Mouse (Mus musculus) bone marrow macrophage, adult 2 months (primary cell): Measurements from ENCODE around the gene Riok1. TPM values are rescaled to one million over a fixed set of nuclear protein-coding genes. Genes with fewer than 3 reads are reported as not detected.
A peak's percentile ranks its signal among the peaks of the same experiment; 100 is the strongest.

Source experiments
- H3K27ac ChIP-seq: 2 replicates; pipeline ENCODE4 v1.5.1; 2012; ENCODE audit warnings: low read depth, low read length; ENCODE audit not compliant: insufficient read depth
- H3K4me1 ChIP-seq: 2 replicates; pipeline ENCODE4 v1.6.1; 2012; ENCODE audit warnings: low read length; ENCODE audit not compliant: control insufficient read depth, insufficient read depth
- H3K4me3 ChIP-seq: 2 replicates; pipeline ENCODE4 v1.5.1; 2012; ENCODE audit warnings: mild to moderate bottlenecking, low read length, moderate library complexity; ENCODE audit not compliant: insufficient read depth
- CTCF ChIP-seq: IDR thresholded peaks from 2 replicates; pipeline ENCODE4 v1.5.1; 2012; ENCODE audit warnings: low read depth, mild to moderate bottlenecking, low read length, moderate library complexity
- POLR2A ChIP-seq: IDR thresholded peaks from 2 replicates; pipeline ENCODE4 v1.6.1; 2012; ENCODE audit warnings: mild to moderate bottlenecking, low read depth, low read length, borderline replicate concordance
- polyA plus RNA-seq: library from polyadenylated mRNA; stranded (reverse); fragments of >200 nt; gene quantifications from 2 replicates; pipeline ENCODE4 v1.2.4, GENCODE M21; 2012; ENCODE audit not compliant: missing spikeins, insufficient read depth, insufficient read length

Riok1 gene
- polyA plus RNA-seq, 1 experiment = 27.1 TPM

DNA sequence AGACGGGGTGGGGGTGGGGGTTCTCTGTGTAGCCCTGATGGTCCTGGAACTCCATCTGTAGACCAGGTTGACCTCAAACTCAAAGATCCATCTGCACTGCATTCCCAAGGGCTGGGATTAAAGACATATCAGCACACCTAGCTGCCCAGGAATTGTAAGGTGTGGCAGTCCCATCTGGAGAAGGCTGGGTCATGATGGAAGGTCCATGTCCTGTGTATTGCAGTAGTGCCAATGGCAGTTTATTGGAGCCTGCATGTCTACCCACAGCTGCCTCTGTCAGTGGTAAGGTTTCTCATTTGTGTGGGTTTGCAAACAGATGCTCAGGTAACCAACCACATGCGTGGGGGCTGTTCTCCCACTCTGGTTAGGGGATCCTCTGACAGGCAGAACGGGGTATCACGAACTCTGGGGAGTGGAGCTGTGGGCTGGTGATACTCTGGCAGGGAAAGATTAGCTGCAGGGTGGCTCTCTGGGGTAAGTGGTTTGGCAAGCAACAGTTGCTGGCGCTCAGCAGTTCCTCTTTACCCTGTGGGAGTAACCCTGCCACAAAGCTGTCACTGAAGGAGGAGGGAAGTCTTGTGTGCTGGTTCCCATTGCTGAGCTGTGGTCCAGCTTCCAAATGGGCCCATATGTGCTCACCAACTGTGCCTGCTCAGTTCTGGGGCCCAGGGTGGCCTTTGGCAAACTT lies 26.9 kb upstream of the Riok1 start:
- TF ChIP-seq CTCF (no peak), POLR2A (no peak)
- Histone ChIP-seq H3K4me1 (peaks cover 12% of the 10 kb centered on the region), H3K4me3 (no peak overlapping the region), H3K27ac (no peak overlapping the region)

DNA sequence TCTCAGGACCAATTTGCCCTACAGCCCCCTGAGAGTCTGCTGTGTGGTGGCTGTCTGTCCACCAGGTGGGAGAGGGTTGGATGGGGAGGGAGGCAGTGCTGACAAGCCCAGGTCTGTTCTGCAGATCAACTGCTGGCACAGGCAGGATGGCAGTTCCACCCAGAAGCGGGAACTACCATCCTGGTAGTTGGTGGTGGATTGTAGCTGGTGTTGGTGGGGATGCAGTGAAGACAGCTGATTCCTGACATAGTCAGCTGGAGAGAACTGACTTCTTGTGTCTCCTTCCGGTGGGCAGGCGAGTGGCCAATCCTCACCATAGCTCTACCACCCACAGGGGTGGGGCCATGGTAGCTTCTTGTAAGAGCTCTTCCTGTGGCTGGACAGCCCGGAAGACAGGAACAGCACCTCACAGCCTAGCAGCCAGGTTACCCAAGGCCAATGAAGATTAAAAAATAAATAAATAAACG lies 26.3 kb upstream of the Riok1 start:
- no peak for TF ChIP-seq POLR2A
- no peak for TF ChIP-seq CTCF
- Histone ChIP-seq H3K27ac (no peak overlapping the region), H3K4me3 (no peak overlapping the region), H3K4me1 (peaks cover 12% of the 10 kb centered on the region)

DNA sequence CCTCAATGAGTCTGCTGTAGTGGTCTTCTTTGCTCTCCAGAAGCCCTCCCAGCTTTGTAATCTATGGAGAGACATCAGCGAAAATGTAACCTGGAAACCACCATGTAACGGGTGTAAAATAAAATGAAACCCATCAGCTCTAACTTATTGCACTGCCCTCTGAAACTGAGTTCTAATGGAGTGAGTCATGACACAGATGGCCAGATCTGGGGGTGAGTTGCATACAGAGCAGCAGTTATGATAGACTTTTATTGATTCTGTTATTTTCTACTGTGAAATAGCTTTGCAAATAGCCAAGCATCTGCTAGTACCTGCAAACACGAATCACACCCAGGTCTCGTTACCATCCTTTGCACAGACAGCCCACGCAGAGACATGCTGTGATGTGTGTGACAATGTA lies 24.4 kb upstream of the Riok1 start:
- TF ChIP-seq CTCF (no peak), POLR2A (no peak)
- H3K27ac ChIP-seq = no peak overlapping the region
- H3K4me1 ChIP-seq = peaks cover 12% of the 10 kb centered on the region
- no peak overlapping the region for H3K4me3 ChIP-seq

DNA sequence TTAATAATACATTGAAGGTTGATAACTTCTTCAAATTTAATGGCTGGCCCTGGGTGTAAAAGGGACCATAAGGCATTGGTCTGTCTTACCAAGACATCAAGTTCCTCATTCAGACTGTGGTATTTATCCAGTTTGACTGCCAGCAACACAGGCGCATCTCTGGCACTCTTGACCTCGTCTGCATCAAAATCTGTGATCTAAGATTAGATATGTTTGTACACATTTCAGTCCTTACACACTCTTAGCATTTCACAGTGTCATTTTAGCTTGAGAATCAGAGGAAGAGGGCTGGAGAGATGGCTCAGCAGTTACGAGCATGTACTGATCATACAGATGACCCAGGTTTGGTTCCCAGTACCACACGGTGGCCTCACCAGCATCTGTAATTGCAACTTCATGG lies 21.2 kb upstream of the Riok1 start:
- Histone ChIP-seq H3K27ac (no peak overlapping the region), H3K4me3 (no peak overlapping the region), H3K4me1 (peaks cover under 1% of the 10 kb centered on the region)
- TF ChIP-seq POLR2A = no peak
- TF ChIP-seq CTCF = no peak

DNA sequence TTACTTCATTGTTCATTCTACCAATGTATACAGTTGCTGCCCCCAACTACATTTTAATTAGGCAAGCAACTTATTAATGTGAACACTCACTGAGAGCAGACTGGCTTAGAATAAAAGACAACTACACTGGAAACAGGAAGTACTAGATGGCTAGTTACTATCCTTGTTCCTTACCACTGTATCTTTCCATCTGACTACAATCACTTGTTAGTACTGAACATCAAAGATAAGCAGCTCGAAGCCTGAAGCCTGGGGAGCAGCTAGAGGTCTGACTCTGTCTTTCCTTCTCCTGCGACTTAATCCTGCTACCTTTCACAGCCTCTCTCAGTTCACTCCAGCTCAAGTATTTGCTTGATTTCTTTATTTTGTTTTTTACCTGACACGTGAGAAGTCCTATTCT lies 18.0 kb upstream of the Riok1 start:
- TF ChIP-seq POLR2A = no peak
- TF ChIP-seq CTCF = no peak
- H3K4me3 ChIP-seq = no peak overlapping the region
- no peaks in the 10 kb centered on the region for H3K4me1 ChIP-seq
- H3K27ac ChIP-seq = no peak overlapping the region

DNA sequence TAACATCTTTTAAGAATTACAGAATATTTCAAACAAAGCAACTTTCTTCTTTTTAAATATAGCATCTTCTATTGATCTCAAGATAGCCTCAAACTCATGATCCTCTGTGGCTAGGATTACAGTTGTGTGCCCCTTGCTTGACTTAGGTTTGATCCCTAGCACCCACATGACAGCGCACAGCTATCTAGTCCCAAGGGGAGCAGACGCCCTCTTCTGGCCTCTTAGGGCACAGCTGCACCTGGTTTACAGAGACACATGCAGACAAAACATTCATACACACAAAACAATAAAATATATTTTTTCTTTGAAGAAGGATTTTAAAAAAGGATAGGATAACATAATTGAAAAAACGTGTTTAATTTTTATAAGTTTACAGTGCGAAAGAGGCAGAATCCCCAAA lies 10.9 kb upstream of the Riok1 start:
- Histone ChIP-seq H3K4me3 (no peak overlapping the region), H3K4me1 (peaks cover 7% of the 10 kb centered on the region), H3K27ac (no peak overlapping the region)
- TF ChIP-seq POLR2A = no peak
- TF ChIP-seq CTCF = peak; percentile 13; the same call in 1 of the 2 replicates

DNA sequence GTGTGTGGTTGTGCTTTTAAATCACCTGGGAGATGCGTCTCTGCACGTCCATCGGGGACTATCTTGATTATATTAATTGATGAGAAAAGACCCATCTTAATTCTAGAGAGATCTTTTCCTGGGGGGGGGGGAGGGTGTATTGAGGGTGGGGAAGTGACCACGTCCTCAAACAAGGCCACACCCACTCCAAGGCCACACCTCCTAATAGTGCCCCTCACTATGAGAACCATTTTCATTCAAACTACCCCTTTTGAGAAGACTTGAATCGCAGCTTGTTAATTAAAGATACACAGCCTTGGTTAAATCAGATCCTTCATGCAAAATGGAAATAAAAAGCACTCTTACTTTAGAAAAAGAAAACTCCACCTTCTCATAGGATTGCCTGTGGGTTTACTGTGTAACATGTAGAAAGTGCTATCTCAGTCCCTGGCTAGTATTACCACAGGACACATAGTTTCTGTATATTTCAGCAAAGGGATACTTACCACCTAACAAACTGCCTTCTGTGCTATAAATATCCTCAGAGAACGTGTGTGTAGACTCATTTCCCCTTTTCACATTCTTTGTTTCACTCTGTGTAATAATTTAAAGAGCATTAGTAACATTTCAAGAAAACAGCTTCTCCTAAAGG lies 9.1 kb upstream of the Riok1 start:
- peak overlapping the region; percentile 49 for H3K27ac ChIP-seq
- peaks cover 7% of the 10 kb centered on the region for H3K4me1 ChIP-seq
- H3K4me3 ChIP-seq = no peak overlapping the region
- no peak for TF ChIP-seq CTCF
- no peak for TF ChIP-seq POLR2A

DNA sequence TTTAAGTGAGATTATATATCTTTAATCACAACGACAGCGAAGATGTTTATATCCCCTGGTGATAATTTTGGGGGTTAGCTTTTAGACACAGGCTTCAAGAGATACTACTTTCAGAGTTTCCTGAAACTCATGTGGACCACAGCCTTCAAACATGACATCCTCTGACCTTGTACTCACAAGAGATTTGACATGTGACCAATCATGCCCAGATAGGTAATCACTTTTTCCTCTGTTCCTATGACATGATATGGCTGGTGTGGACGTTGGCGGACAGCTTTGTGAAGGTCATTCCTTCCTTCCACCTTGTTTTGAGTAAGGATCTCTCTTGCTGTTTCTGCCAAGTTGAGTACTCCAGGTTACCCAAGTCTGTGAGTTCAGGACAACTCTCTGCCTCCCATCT lies 8.4 kb upstream of the Riok1 start:
- Histone ChIP-seq H3K27ac (peak overlapping the region; percentile 49; the same call in 1 of the 2 replicates), H3K4me1 (peaks cover 7% of the 10 kb centered on the region), H3K4me3 (no peak overlapping the region)
- TF ChIP-seq CTCF = no peak
- TF ChIP-seq POLR2A = no peak

DNA sequence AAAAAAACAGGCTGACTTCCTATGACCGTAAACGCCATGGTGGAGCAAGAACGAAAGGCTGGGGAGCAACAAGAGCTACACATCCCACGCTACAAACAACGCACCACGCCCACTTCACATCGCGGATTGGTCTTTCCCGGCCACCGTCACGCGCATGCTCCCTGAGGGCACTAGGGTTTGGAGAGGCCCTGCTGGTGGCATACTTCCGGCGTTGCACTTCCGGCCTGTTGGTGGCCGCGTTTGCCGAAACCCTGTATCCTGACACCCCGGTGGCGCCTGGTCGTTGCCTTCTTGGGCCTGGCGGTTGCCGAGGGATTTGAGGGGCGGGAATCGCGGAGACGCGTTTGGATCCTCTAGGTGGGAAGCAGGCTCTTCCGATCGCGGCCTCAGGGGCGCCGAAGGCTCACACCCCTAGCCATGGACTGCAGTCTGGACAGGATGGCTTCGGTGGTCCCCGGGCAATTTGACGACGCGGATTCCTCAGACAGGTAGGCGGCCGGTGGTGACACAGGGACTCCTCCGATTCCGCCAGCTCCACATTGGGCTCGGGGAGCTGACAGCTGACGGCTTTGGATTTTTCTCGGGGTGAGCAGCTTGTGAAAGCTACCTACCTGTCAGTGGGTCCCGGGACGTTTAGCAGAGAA lies 371 bp downstream of the Riok1 start, which contains the start of gene Cage1:
Gene Cage1 (minus strand): TSS at position 26 of the 644 bp plus-strand sequence.
- H3K4me3 ChIP-seq = peak within 1 kb of the TSS; percentile 88
- peaks cover 18% of the 10 kb centered on the region for H3K4me1 ChIP-seq
- TF ChIP-seq POLR2A (peak; percentile 9; the same call in 1 of the 2 replicates), CTCF (no peak)
- peak within 1 kb of the TSS; percentile 48 for H3K27ac ChIP-seq

DNA sequence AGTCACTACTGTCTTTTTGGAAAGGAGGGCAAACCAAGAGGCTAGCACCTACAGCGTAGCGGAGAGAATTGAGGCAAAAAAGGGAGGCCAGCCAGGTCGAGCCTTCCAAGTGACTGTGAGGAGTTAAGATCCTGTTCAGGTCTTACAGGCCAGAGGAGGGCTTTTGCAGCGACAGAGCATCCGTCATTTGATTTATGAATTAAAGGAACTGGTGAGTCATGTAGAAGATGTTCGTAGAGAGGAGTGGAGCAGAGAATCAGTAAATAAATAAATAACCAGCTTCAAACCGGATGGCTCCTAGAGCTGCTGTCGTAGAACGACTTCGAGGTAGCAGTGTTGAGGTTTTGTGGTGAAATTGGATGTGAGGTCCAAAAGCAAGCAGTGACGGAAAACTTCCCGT lies 1.0 kb downstream of the Riok1 start:
- TF ChIP-seq POLR2A (no peak), CTCF (no peak)
- Histone ChIP-seq H3K4me1 (peaks cover 18% of the 10 kb centered on the region), H3K4me3 (peak overlapping the region; percentile 88), H3K27ac (no peak overlapping the region)
